Mouse (Mus musculus): ENCODE measurements around the gene Clca3a1. TPM values are rescaled to one million over a fixed set of nuclear protein-coding genes. Genes with fewer than 3 reads are reported as not detected.
A peak's percentile ranks its signal among the peaks of the same experiment; 100 is the strongest.

The Clca3a1 gene
- total and polyA plus RNA-seq, 2 experiments from 2014 or later: 11.0 to 16.6 TPM

DNA sequence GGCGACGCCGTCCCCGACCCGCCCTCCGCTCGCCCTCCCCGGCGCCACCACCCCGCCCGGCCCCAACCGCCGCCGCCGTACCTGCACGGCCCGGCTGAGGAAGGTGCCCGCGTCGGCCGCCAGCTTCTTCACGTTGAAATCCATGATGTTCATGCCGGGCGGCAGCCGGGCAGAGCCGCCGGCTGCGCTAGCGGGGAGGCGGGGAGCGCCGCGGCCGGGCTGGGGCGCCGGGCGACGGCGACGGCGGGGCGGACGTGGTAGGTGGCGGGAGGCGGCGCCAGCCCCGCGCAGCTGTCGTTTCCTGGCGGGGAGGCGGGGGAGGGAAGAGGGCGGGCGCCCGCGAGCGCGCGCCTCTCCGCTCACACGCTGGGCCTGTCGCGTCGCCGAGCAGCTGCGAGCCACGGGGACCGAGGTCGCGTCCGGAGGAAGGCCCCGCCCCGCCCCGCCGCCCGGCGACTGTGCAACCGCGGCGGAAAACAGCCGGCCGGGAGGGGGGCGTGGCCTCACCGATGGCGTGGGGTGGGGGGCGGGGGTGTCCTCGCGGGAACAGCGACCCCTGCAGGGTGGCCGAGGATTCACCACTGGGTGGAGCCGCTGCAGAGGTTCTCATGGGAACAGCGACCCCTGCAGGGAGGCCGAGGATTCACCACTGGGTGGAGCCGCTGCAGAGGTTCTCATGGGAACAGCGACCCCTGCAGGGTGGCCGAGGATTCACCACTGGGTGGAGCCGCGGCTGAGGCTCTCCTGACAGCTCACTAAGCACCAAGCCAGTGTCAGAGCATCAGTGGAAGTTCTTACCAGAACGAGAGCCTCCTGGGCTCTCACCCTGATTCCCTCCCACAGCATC is 40.7 kb downstream of the Clca3a1 start, which contains the start of gene Sh3glb1:
TSS of gene Sh3glb1 (minus strand) at position 435 of the 847 bp plus-strand sequence.
- ATAC-seq (ENCODE audit: insufficient read depth, low read depth) (peak; percentile 90), DNase-seq (ENCODE audit: low spot score) (peak; percentile 89)
- Histone ChIP-seq H3K9ac (replicated peaks; ENCODE audit: low read depth, low read length) (peak within 1 kb of the TSS; percentile 92), H3K4me3 (ENCODE audit: low read depth, low read length) (peak within 1 kb of the TSS; percentile 91), H3K4me2 (ENCODE audit: low read depth, low read length) (peak within 1 kb of the TSS; percentile 79), H3K9me3 (replicated peaks; ENCODE audit: control insufficient read depth, low read length) (no peaks in the 10 kb centered on the region), H3K36me3 (replicated peaks; ENCODE audit: control insufficient read depth, insufficient read depth, low read length) (no peaks in the 10 kb centered on the region), H3K4me1 (ENCODE audit: control insufficient read depth, insufficient read depth) (peaks cover 29% of the 10 kb centered on the region), H3K27ac (ENCODE audit: low read depth) (peak within 1 kb of the TSS; percentile 99), H3K27me3 (ENCODE audit: control insufficient read depth, insufficient read depth, low read length) (no peaks in the 10 kb centered on the region)
- peak; percentile 100 for TF ChIP-seq CTCF (IDR thresholded peaks at IDR 0.05; ENCODE audit: low read depth)
- TF ChIP-seq EP300 (IDR thresholded peaks at IDR 0.05; ENCODE audit: low read depth): no peak
- WGBS: 0% methylated on average over 38 of the region's 98 CpGs

DNA sequence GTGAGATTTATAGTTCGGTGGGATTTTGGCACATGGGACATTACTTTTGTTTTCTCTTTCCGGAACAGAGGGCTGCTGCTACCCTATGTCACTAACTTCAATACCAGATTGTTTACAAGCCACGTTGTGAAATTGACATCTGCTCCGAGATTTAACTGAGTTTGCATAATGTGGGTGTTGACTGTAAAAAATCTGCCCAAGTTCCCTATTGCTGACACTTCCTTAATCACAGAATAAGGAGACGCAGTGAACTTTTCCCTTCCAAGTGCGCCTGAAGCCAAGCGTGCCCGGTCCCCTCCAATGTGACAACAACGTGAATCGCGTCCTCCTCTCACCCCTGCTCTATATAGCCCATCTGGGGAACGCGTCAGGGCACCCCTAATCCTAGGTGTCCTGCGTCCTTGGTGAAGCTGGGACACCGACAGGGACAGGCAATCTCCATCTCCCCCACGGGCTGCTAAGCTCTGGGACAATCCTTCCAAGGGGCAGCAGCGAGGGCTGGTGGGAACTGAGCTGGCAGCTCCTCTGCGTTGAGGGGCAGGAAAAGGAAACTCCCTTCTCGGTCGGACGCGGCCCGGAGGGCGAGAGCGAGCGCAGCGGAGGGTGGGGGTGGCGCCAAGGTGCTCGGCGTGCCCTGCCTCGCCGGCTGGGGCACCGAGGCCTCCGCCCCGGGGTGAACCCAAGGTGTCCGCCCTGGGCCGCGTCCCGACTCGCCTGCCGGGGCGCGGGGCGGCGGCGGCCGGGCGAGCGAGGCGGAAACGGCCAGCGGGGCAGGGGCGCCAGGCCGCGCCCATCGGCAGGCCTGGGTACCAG is 41.5 kb downstream of the Clca3a1 start:
- ATAC-seq (ENCODE audit: insufficient read depth, low read depth): peak; percentile 34

DNA sequence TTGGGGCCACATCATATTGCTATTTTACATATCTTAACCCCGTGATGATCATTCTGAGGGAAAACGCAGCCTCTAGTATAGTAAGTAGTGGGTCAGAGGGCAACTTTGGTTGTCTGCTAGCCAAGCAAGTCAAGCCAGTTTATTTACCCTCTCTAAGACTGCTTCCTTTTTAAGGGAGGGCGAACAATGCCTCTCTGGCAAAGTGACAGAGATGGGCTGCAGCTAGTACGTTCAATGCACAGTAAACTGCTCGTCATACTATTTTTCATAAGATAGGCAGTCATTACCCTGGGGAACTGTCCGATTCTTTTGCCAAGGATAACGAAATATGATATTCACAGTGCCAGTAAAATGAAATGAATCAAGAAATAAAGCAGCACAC is 42.1 kb downstream of the Clca3a1 start:
- peak overlapping the region; percentile 91 for H3K4me3 ChIP-seq (ENCODE audit: low read depth, low read length)
- H3K36me3 ChIP-seq (replicated peaks; ENCODE audit: control insufficient read depth, insufficient read depth, low read length): 0 out of 2 replicates have a peak, but pooled peaks cover 1% of the 10 kb centered on the region
- peak; percentile 43 for DNase-seq (ENCODE audit: low spot score)
- TF ChIP-seq EP300 (IDR thresholded peaks at IDR 0.05; ENCODE audit: low read depth): no peak
- TF ChIP-seq CTCF (IDR thresholded peaks at IDR 0.05; ENCODE audit: low read depth): no peak
- H3K9me3 ChIP-seq (replicated peaks; ENCODE audit: control insufficient read depth, low read length): no peaks in the 10 kb centered on the region
- 9% methylated on average over 7 of the region's 7 CpGs for WGBS
- no peak for ATAC-seq (ENCODE audit: insufficient read depth, low read depth)
- peaks cover 43% of the 10 kb centered on the region for H3K4me1 ChIP-seq (ENCODE audit: control insufficient read depth, insufficient read depth)
- H3K4me2 ChIP-seq (ENCODE audit: low read depth, low read length): peak overlapping the region; percentile 79
- peak overlapping the region; percentile 99 for H3K27ac ChIP-seq (ENCODE audit: low read depth)
- peak overlapping the region; percentile 92 for H3K9ac ChIP-seq (replicated peaks; ENCODE audit: low read depth, low read length)
- H3K27me3 ChIP-seq (ENCODE audit: control insufficient read depth, insufficient read depth, low read length): no peaks in the 10 kb centered on the region

More for the DNA sequence above, 41.5 kb downstream of the Clca3a1 start:
- H3K4me1 ChIP-seq (ENCODE audit: control insufficient read depth, insufficient read depth): peaks cover 37% of the 10 kb centered on the region
- H3K4me3 ChIP-seq (ENCODE audit: low read depth, low read length): peak overlapping the region; percentile 91
- peak; percentile 55 for DNase-seq (ENCODE audit: low spot score)
- no peaks in the 10 kb centered on the region for H3K36me3 ChIP-seq (replicated peaks; ENCODE audit: control insufficient read depth, insufficient read depth, low read length)
- peak overlapping the region; percentile 79 for H3K4me2 ChIP-seq (ENCODE audit: low read depth, low read length)
- no peaks in the 10 kb centered on the region for H3K9me3 ChIP-seq (replicated peaks; ENCODE audit: control insufficient read depth, low read length)
- peak overlapping the region; percentile 92 for H3K9ac ChIP-seq (replicated peaks; ENCODE audit: low read depth, low read length)
- no peaks in the 10 kb centered on the region for H3K27me3 ChIP-seq (ENCODE audit: control insufficient read depth, insufficient read depth, low read length)
- TF ChIP-seq EP300 (IDR thresholded peaks at IDR 0.05; ENCODE audit: low read depth): no peak
- no peak for TF ChIP-seq CTCF (IDR thresholded peaks at IDR 0.05; ENCODE audit: low read depth)
- WGBS: under 1% methylated on average over 53 of the region's 56 CpGs
- H3K27ac ChIP-seq (ENCODE audit: low read depth): peak overlapping the region; percentile 99

DNA sequence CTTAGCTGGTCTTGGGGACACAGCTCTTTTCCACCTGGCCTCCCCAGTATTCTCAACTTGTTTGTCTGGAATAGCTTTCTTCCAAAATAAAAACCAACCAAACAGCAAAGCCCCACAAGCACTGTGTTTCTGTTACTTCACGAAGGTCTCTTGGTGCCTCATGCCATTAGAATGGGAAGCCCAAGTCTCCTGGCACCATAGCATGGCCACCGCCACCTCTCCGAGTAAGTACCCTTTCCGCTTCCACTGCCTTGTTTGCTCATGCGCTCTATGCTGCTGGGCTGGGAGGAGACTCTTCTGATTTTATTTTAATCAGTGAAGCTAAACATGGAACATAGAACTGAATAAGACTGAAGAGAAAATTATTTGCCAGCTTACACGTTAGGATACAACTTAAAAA is 42.9 kb downstream of the Clca3a1 start:
- Histone ChIP-seq H3K4me1 (ENCODE audit: control insufficient read depth, insufficient read depth) (peaks cover 45% of the 10 kb centered on the region), H3K27me3 (ENCODE audit: control insufficient read depth, insufficient read depth, low read length) (no peaks in the 10 kb centered on the region), H3K9me3 (replicated peaks; ENCODE audit: control insufficient read depth, low read length) (no peaks in the 10 kb centered on the region), H3K27ac (ENCODE audit: low read depth) (no peak overlapping the region), H3K36me3 (replicated peaks; ENCODE audit: control insufficient read depth, insufficient read depth, low read length) (0 out of 2 replicates have a peak, but pooled peaks cover 3% of the 10 kb centered on the region), H3K4me2 (ENCODE audit: low read depth, low read length) (peak overlapping the region; percentile 79), H3K4me3 (ENCODE audit: low read depth, low read length) (peak overlapping the region; percentile 28; the same call in 1 of the 2 replicates), H3K9ac (replicated peaks; ENCODE audit: low read depth, low read length) (0 out of 2 replicates have a peak overlapping the region, but pooled peaks have one; percentile 34)
- no peak for TF ChIP-seq CTCF (IDR thresholded peaks at IDR 0.05; ENCODE audit: low read depth)
- no peak for TF ChIP-seq EP300 (IDR thresholded peaks at IDR 0.05; ENCODE audit: low read depth)
- ATAC-seq (ENCODE audit: insufficient read depth, low read depth) (no peak), DNase-seq (ENCODE audit: low spot score) (no peak)
- WGBS: 48% methylated on average over 6 of the region's 6 CpGs

DNA sequence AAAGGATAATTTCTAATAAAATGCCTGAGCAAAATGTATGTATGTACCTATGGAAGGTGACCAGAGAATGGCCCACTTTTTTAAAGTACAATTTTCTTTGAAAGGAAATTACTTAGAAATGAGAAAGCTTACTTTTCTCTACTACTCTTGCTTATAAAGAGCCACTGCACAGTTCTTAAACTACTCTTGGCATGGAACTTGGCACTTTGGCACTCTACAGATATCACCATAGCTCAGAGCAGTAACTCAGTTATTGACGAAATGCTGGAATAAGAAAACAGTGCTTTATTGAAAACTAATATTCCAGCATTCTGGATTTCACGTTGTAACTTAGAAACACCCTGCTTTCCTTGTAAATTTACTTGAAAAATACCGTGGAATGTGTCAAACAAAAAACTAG is 43.7 kb downstream of the Clca3a1 start:
- H3K9me3 ChIP-seq (replicated peaks; ENCODE audit: control insufficient read depth, low read length): no peaks in the 10 kb centered on the region
- no peaks in the 10 kb centered on the region for H3K27me3 ChIP-seq (ENCODE audit: control insufficient read depth, insufficient read depth, low read length)
- DNase-seq (ENCODE audit: low spot score): no peak
- ATAC-seq (ENCODE audit: insufficient read depth, low read depth): no peak
- H3K4me3 ChIP-seq (ENCODE audit: low read depth, low read length): no peak overlapping the region
- H3K9ac ChIP-seq (replicated peaks; ENCODE audit: low read depth, low read length): no peak overlapping the region
- peak overlapping the region; percentile 79 for H3K4me2 ChIP-seq (ENCODE audit: low read depth, low read length)
- H3K36me3 ChIP-seq (replicated peaks; ENCODE audit: control insufficient read depth, insufficient read depth, low read length): peaks cover 10% of the 10 kb centered on the region
- H3K27ac ChIP-seq (ENCODE audit: low read depth): no peak overlapping the region
- H3K4me1 ChIP-seq (ENCODE audit: control insufficient read depth, insufficient read depth): peaks cover 45% of the 10 kb centered on the region
- WGBS: 65% methylated on average over 3 of the region's 3 CpGs
- TF ChIP-seq CTCF (IDR thresholded peaks at IDR 0.05; ENCODE audit: low read depth) (no peak), EP300 (IDR thresholded peaks at IDR 0.05; ENCODE audit: low read depth) (no peak)
